Mouse (Mus musculus) olfactory bulb, adult 2 months (tissue): ENCODE measurements around the gene Mgat5. TPM values are rescaled to one million over a fixed set of nuclear protein-coding genes. Genes with fewer than 3 reads are reported as not detected.

Experiments used
- H3K27ac ChIP-seq: fragments of 200-500 bp; 2 replicates; pipeline ENCODE4 v1.5.1; 2012; ENCODE audit warnings: low read depth, low read length; ENCODE audit not compliant: insufficient read depth
- H3K4me1 ChIP-seq: fragments of 200-500 bp; 2 replicates; pipeline ENCODE4 v1.6.1; 2012; ENCODE audit warnings: low read length; ENCODE audit not compliant: control insufficient read depth, insufficient read depth
- H3K4me3 ChIP-seq: fragments of 200-500 bp; 2 replicates; pipeline ENCODE4 v1.5.1; 2012; ENCODE audit warnings: mild to moderate bottlenecking, low read depth, low read length, moderate library complexity; ENCODE audit not compliant: insufficient read depth
- CTCF ChIP-seq: fragments of 200-500 bp; IDR thresholded peaks from 2 replicates; pipeline ENCODE4 v1.5.1; 2012; ENCODE audit warnings: low read depth, mild to moderate bottlenecking, low read length, moderate library complexity; ENCODE audit not compliant: insufficient read depth
- POLR2A ChIP-seq: fragments of 200-500 bp; IDR thresholded peaks from 2 replicates; pipeline ENCODE4 v1.6.1; 2012; ENCODE audit warnings: mild to moderate bottlenecking, low read depth, low read length, moderate library complexity; ENCODE audit not compliant: insufficient read depth
- WGBS: fragments of 180-500 bp; shearing (Covaris S2); methylation state at CpG from one replicate; pipeline ENCODE4 v1.1.7; 2018; 5-methylcytosine and 5-hydroxymethylcytosine counted together
- polyA plus RNA-seq: library from polyadenylated mRNA; stranded (reverse); fragments of >200 nt; gene quantifications from 2 replicates; pipeline ENCODE4 v1.2.4, GENCODE M21; 2012; ENCODE audit warnings: low replicate concordance; ENCODE audit not compliant: missing spikeins, insufficient read depth, insufficient read length

Gene Mgat5
- polyA plus RNA-seq, 1 experiment = 101 TPM

DNA sequence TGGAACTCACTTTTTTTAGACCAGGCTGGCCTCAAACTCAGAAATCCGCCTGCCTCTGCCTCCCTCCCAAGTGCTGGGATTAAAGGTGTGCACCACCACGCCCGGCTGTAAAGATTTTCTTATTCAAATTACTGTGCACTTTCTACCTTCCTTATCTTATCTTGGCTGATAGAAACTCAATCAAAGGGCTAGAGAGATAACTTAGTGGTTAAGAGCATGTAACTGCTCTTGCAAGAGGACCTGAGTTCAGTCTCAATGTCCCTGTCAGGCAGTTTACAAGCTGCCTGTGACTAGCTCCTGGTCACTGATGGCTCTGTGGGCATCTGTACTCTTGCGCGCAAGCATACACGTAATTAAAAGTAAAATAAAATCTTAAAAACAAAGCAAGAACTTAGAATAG lies 82.7 kb downstream of the Mgat5 start:
- no peak overlapping the region for H3K4me3 ChIP-seq
- H3K27ac ChIP-seq = no peak overlapping the region
- TF ChIP-seq CTCF (no peak), POLR2A (no peak)
- whole genome bisulfite sequencing = 97% methylated on average over 6 of the region's 6 CpGs
- H3K4me1 ChIP-seq = peaks cover 3% of the 10 kb centered on the region; the same call in 1 of the 2 replicates

DNA sequence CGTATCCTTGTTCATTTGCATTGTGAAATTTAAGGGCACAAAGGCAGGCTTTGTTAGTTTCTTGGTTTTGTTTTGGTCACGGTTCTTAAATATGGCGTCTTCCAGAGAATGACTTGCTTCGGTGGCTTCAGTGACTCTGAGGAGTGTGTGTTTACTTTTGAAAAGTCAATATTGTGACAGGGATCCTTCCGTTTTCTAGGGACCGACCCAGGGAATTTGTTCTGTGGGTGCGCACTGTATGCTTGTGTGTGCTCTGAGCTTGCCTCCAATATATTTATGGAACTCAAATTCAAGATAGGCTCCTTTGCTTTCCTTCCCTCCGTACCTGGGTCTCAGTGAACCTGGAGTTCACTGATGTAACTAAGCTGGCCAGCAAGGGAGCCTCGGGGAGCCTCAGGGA lies 86.1 kb downstream of the Mgat5 start:
- Histone ChIP-seq H3K4me1 (peaks cover 3% of the 10 kb centered on the region; the same call in 1 of the 2 replicates), H3K4me3 (no peak overlapping the region), H3K27ac (no peak overlapping the region)
- 63% methylated on average over 9 of the region's 9 CpGs for WGBS
- TF ChIP-seq POLR2A = no peak
- TF ChIP-seq CTCF = no peak

DNA sequence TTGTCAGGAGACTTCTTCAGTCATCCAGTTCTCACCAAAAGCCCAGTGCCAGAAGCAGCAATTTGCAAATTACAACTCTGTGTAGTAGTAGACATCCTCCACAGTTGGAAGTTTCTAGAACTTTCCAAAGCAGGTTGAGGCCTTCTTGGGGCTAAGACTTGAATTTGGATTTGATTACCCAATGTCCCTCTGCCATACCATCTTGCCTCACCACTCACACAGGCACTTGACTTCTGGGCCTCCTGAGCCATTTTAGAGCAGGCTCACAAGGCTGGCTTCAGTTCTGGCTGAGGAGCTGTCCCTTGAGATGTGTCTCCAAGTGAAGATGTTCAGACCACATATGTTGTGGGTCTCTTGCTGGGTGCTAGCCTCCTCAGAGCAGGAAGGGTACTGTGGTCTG lies 86.9 kb downstream of the Mgat5 start:
- Histone ChIP-seq H3K27ac (no peak overlapping the region), H3K4me1 (peaks cover 3% of the 10 kb centered on the region; the same call in 1 of the 2 replicates), H3K4me3 (no peak overlapping the region)
- TF ChIP-seq CTCF (no peak), POLR2A (no peak)

DNA sequence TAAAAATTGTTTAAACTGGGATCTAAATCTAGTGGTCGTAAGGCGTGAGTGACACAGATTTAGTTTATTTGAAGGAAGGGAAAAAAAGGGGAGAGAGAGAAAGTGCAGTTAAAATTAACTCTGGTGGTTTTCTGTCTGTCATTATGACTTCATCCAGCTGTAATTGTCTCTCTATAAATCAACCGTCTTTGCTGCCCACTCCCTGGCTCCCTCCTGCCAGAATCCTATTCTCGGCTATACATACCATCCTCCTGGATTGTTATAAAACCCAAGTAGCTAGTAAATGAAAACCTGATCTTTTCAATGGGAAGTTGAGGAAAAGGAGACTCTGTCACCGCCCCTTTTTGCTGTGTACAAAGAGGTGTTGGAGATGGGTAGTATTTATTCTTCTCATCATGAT lies 88.5 kb downstream of the Mgat5 start:
- 74% methylated on average over 5 of the region's 5 CpGs for WGBS
- Histone ChIP-seq H3K4me3 (no peak overlapping the region), H3K4me1 (peaks cover 3% of the 10 kb centered on the region; the same call in 1 of the 2 replicates), H3K27ac (no peak overlapping the region)
- TF ChIP-seq POLR2A (no peak), CTCF (no peak)

DNA sequence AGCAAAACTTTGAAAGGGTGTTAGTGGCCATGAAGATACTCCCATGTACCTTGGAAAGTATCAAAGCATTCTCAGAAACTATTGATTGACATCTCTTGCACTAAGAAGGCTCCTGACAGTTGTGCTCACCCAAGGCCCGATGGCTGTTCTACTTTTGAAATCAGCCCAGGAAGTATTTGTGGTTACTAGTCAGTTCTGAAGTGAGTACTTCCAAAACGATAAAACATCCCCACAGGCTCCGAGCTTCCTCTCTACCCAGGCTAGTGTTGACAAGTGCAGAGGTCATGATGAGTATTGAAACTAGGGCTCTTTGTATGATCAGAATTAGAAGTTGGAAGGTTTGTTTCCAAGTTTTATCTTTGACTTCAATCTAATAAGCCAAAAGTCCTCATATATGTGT lies 92.0 kb downstream of the Mgat5 start:
- Histone ChIP-seq H3K4me1 (no peaks in the 10 kb centered on the region), H3K27ac (no peak overlapping the region), H3K4me3 (no peak overlapping the region)
- 85% methylated on average over 3 of the region's 3 CpGs for WGBS
- no peak for TF ChIP-seq CTCF
- no peak for TF ChIP-seq POLR2A

DNA sequence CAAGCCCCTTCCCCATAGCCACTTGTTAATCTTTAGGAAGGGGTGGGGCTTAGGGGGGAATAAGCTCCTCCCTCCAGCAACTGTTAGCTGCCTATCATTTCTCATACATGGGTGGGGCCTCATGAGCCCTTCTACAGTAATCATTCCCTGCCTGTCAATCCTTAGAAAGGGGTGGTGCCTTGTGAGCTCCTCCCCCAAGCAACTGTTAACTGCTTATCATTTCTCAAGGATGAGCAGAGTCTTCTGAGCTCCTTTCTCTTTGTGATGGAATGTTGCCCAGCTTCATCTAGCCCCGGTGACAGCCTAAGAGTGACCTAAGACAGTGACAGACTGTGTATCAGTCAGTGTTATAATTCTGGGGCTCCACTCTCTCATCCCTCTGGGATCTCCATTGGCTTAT lies 95.0 kb downstream of the Mgat5 start:
- Histone ChIP-seq H3K4me1 (peaks cover 3% of the 10 kb centered on the region; the same call in 1 of the 2 replicates), H3K27ac (no peak overlapping the region), H3K4me3 (no peak overlapping the region)
- WGBS = 97% methylated on average over 1 of the region's 1 CpGs
- TF ChIP-seq CTCF (no peak), POLR2A (no peak)

DNA sequence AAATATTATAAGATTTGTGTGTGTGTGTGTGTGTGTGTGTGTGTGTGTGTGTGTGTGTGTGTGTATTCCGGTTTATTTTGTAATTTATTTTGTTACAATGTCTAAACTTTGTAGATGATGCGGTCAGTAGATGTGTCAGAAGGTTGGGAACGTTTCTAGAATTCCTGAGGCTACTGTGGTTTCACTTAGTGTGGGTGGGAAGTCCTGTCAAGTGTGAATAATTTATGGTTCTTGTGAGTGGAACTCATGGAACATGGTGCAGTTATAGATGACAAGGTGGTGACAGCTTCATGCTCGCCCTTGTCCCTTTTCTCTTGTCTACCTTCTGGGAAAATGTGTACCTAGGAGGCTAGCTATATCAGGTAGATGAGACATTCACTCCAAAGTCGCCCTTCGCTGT lies 96.2 kb downstream of the Mgat5 start:
- Histone ChIP-seq H3K27ac (no peak overlapping the region), H3K4me1 (peaks cover 7% of the 10 kb centered on the region), H3K4me3 (no peak overlapping the region)
- WGBS = 89% methylated on average over 6 of the region's 6 CpGs
- TF ChIP-seq CTCF = no peak
- no peak for TF ChIP-seq POLR2A

DNA sequence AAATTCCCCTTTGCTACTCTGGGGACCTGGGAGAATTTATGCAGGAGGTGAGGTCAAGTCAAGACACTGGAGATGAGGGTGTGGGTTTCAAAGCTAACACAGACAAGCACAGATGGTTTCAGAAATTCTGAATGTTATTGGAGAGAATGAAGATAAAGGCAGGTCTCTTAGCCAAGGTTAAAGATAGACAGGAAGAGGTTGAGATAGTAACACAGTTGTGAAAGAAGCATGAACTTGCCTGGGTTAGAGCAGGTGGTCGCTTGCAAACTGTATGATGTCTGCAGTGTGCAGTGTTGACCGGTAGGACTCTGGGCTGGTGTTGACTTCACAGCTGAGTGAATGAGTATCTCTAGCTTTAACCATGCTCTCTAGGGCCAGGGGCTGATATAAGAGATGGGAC lies 97.8 kb downstream of the Mgat5 start:
- WGBS = 93% methylated on average over 2 of the region's 2 CpGs
- no peak for TF ChIP-seq CTCF
- TF ChIP-seq POLR2A = no peak
- Histone ChIP-seq H3K4me3 (no peak overlapping the region), H3K27ac (no peak overlapping the region), H3K4me1 (peaks cover 15% of the 10 kb centered on the region)

DNA sequence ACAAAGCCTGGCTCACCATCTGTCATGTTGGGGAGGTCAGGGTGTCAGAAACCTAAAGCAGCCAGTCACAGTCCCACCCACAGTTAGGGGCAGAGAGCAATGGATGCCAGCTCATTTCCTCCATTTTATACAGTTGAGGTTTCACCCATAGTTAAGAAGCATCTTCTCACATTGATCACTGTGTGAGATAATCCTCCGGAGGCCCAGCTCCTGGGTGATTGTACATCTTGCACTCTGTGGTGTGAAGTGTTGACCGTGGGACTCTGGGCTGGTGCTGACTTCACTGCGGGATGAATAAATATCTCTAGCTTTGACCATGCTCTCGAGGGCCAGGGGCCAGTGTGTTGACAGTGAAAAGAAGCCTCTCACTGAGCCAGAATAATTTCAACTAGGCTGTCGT lies 99.0 kb downstream of the Mgat5 start:
- Histone ChIP-seq H3K4me3 (no peak overlapping the region), H3K27ac (no peak overlapping the region), H3K4me1 (peaks cover 15% of the 10 kb centered on the region)
- TF ChIP-seq CTCF = no peak
- TF ChIP-seq POLR2A = no peak
- 79% methylated on average over 5 of the region's 5 CpGs for WGBS

DNA sequence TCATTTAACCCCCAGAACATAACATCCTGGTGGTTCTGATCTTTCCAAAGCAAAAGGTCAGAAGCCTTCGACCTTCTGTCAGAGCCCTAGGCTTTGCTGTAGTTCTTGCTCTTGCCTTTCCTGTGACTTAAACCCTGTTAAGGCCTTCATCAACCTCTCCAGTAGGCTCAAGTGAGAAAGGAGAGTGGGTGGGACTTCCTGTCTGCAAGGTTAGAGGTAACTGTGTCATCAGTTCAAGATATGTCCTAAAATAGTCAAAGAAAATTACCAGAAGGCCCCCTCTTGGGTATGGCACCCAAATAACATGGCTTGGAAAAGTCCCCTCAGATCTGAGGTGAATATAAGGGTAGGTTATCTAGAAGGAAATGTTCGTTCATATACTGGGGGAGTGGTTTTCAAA lies 99.5 kb downstream of the Mgat5 start:
- no peak overlapping the region for H3K4me3 ChIP-seq
- no peak for TF ChIP-seq CTCF
- no peak for TF ChIP-seq POLR2A
- H3K27ac ChIP-seq = no peak overlapping the region
- peaks cover 15% of the 10 kb centered on the region for H3K4me1 ChIP-seq
- WGBS = 93% methylated on average over 2 of the region's 2 CpGs
